Mouse (Mus musculus) erythroblast, adult 5-6 weeks (primary cell): ENCODE results near the gene Ptn. TPM values are rescaled to one million over a fixed set of nuclear protein-coding genes. Genes with fewer than 3 reads are reported as not detected.

Source experiments
- ATAC-seq: replicated peaks from 2 replicates; pipeline ENCODE4 v1.8.0; 2016; ENCODE audit warnings: moderate number of reproducible peaks, mild to moderate bottlenecking, moderate TSS enrichment, inconsistent platforms; ENCODE audit not compliant: poor library complexity, low FRiP score, severe bottlenecking
- total RNA-seq, 2 experiments: library from RNA; stranded (forward) in 1 of 2; stranded (reverse) in 1 of 2; fragments of 150-400 nt in 1 of 2; fragments of 200-764, 138-1000 nt in 1 of 2; gene quantifications; 2 replicates each; pipeline versions ENCODE4 v1.2.3 to v1.2.4; 2015 to 2017; ENCODE audit warnings: low replicate concordance in 2 of 2

The Ptn gene
- total RNA-seq, 2 experiments from 2014 or later, result not detected

- no peak for ATAC-seq
These were observed 8.4 kb upstream of the Ptn start for GRCm38 (mm10) chr6:36818281-36819018.

DNA sequence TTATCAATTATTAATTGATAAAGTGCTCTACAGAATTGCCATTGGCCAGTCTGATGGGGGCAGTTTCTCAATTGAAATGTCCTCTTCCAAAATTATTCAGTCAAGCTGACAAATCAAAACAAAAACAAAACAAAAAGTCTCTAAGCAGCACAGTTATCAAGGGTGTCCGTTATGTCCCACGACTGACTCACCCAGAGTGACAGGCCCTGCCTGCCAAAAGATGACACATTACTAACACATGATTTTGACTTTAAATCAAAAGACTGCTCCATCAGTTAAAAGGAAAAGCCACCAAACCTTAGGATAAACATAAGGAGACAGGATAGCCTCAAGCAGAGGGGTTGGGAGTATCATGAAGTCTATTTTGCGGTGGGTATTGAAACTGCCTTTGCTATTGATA lies 6.6 kb upstream of the Ptn start:
- ATAC-seq, result no peak

GRCm38 (mm10) chr6:36815992-36816391 lies 6.0 kb upstream of the Ptn start:
- no peak for ATAC-seq

DNA sequence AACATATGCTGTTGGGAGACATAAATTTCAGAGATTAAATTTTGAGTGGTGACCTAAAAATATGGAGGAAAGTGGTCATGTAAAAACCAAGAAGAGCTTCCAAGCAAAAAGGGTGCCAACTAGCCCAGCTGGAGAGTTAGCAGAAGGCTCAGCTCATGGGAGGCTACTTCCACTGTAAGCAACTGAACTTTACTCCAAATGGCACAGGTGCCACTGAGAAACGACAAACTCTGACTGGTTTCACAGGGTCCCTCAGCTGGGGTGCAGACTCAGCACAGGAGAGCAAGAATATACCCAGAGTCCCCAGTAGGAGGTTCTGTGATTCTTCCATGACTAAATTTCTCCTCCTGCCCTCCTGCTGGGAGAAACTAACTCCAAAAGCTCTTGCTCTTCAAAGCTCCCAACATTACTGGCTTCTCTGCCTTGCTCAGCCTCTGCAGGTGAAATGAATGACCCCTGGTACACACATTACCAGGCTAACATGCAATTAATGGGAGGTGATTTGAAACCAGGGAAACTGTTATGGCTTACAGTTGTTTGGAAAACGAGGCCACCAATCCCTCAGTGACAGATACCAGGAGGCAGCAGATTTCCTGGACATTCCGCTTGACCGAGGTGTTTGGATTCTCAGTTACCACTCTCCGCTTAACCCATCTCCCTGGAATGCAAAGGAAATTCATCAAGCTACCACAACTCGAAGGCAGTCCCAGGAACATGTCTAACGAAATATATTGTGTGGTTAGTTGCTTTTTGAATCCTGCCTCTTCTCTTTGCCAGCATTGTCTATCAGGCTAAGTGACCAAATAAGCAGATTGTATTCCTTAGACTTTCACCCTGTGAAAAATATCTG lies 2.9 kb upstream of the Ptn start:
- ATAC-seq, result no peak

- ATAC-seq, result no peak
These were observed 428 bp upstream of the Ptn start for GRCm38 (mm10) chr6:36810448-36810847.

- no peak for ATAC-seq
These were observed 701 bp downstream of the Ptn start for GRCm38 (mm10) chr6:36809311-36809726.

DNA sequence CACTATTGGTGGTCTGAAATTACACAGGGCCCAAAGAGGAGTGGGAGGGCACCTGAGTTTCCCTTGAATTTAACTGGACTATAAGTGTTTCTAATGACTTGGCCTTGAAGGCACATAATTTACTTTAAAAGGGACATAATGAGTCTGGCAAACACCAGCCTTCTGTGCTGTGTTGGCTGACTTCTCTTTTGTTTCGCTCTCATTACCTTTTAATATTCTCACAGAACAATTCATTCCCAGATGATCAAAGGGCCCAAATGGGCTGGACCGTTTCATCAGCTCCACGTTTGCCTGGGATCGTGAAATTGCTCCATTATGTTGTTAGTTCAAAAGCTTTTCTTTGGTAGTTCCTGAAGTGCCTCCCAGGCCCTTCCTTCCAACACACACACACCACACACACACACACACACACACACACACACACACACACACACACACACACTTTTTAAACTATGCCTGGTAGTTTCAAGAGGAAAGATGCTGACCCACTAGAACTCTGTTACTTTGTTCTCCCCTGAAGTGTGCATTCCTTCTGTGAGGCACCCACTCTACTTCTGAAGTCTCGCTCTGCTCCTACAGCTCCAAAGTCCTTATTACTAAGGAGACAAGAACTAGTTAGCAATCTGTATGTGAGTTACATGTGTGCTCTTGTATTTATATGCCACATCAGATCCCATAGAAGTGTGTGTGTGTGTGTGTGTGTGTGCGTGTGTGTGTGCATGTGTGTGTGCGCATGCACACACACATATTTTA lies 1.5 kb downstream of the Ptn start:
- ATAC-seq, result no peak

- no peak for ATAC-seq
These were observed 3.1 kb downstream of the Ptn start for GRCm38 (mm10) chr6:36806906-36807305.

DNA sequence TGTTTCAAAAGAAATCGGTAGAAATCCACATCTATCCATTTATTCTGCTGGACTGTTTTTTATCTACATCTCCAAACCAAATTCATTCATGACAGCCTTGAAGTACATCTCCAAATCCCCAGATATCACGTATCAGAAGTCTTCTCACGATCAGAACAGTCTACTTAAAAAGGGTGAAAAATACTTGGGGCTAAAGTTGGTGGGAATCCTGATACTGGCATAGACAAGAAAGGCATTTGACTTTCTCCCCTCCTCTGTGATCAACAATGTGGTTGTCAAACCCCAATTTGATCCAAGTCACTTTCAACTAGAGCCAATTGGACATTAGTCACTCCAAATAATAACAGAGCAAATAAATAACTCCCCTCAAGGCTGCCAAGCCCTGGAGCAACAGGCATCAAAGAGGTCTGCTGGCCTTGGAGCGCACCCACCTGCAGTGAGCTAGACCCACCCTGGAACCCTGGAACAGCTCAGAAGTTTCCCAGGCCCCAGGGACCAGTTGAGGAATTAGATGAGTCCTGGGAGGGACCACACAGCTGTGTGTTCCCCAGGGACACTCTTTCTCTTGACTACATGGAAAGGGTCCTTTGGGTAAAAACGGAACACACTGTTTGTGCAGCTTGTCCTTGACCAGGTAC lies 9.6 kb downstream of the Ptn start:
- no peak for ATAC-seq

DNA sequence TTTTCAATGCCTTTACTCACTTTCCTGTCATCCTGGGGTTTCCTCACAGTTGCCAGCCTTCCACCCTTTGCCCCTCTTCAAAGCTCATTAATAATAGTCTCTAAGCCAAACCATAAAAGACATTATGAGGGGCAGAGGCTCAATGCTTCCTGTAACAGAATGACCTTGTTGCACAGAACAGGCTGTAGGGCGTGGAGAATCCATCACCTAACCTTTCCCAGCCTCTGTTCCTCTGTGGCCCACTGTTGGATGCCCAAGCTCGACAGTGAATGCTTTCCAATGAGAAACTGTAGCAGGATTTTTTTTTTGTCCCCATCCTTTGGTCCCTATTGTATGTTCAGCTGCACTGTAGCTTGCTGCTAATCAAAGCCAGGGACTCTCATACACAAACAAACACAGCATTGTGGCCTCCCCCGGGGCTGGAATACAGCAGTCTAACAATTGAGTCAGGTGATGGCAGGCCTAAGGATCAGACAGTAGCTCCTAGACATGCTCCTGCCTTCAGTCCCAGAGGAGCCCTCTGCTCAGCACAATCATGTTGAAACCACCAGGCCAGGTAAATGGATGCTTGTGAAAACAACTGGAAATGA lies 12.9 kb downstream of the Ptn start:
- no peak for ATAC-seq

- no peak for ATAC-seq
These were observed 15.5 kb downstream of the Ptn start for GRCm38 (mm10) chr6:36794535-36794934.

GRCm38 (mm10) chr6:36793775-36794174 lies 16.2 kb downstream of the Ptn start:
- ATAC-seq, result no peak

DNA sequence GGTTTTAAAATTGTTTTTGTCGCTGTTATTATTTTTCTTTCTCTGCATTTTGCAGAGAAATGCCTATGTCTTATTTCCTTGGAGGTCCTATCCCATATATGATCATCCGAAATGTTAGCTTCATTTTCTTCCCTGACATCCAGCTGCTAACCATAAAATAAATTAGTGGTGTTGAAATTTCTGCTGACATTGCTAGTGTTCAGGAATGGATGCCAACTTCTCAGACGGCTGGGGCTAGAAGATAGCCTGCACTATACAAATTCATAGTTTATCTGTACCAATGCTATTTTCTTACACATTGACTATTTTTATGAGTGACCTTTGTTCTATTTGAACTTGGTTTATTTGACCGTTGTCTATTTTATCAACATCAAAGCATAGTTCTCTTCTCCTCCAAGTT lies 20.8 kb downstream of the Ptn start:
- no peak for ATAC-seq

GRCm38 (mm10) chr6:36788576-36789191 lies 21.3 kb downstream of the Ptn start:
- ATAC-seq, result no peak

DNA sequence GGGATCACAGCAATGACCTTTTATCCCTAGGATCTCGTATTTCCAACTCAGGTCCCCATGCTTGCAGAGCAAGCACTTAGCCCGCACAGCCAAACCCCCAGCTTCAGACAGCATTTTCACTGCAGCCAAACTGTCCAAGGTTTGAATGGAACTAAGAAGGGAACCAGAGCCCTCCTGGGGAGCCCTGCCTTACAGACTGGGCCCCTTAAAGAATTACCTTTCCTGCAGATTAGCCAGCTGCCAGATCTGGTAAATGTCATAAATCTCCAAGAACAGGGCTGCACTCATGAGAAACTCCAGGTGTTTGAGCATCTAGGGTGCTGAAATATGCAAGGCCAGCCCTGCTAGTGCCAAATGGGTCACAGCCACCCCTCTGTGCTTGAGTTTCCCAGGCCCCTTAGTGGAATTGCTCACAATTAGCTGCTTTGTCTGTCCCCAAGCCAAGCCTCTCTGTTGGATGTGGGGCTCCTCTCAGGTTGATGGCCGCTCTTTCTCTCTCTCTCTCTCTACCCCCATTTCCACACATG lies 25.3 kb downstream of the Ptn start:
- no peak for ATAC-seq

DNA sequence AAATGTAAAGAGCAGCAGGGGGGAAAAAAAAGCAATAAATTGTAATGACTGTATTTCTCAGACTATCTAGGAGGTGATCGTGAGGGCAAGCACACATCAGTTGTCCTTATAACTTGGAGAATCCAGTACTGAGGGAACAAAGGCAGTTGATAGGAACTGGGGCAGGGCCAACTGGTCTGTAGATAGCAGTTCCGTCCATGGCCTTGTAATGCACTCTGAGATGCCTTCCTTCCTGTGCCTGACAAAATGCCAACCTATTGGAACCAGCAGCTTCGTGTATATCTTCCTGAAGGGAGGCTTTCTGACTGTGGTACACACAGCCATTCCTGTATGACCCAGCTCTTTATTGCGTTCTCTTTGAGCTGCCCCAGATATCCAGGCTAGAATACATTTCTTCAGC lies 27.5 kb downstream of the Ptn start:
- ATAC-seq, result no peak

DNA sequence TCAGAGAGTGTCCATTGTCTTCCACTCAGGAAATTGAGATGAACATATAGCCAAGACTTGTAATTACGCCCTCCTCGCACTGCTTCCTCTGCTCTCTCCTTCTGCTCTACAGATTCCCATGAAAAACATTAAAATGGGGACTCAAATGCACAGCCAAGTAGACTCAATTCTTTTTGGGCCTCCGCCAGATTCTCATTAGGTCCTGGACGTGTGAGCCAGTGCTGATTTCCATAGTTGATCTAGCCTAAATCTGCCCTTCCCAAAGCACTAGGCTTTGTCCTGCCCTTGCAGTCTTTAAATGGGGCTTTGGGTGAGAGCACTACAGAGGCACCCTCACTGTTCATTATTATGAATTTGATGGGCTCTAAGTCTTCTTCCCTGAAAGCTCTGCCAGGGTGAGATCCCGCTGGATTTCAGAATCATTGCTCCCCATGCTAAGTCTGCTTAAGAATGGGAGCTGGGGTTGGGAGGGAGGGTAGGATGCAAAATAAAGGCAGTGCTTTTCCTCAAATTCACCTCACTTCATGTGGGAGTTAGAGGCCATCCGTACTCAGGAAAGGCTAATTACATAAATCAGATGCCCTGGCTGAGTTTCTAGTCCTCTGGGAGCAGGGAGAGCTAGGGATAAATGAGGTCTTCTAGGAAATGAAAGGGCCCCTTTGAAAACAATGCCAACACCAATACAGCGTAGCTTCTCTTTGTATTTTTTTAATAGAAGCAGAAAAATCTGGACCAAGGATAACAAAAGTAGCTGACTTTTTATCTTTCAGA lies 32.3 kb downstream of the Ptn start:
- no peak for ATAC-seq

DNA sequence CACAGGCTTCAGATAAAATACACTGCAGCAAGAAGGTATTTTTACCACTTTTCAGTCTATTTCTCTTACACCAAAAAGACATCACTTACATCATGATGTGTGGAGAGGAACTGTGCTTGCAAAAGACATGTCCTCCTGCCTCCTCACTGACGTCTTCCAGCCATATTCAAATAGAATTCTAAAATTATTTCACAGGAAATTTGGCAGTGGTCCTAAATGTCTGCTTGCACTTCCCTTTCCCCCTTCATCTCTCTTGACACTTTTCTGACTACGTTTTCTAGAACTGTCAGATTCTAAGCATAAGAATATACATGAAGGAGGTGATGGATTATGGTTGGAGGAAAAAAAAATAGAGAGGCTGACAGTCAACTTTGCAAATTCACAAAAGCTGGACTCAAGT lies 33.0 kb downstream of the Ptn start:
- no peak for ATAC-seq
